Mouse (Mus musculus) urinary bladder, postnatal 25 days (tissue): ENCODE results near the gene Ankrd12.
A peak's percentile ranks its signal among the peaks of the same experiment; 100 is the strongest.
"Not testable (repeated sequence)": the region's sequence is repeated elsewhere in the genome, so short reads cannot be mapped to it uniquely, and the experiment has no call there.

Experiments used
- DNase-seq: peaks from one replicate; pipeline ENCODE4 v3.0.0; 2022; ENCODE audit warnings: low spot score

Ankrd12 gene

DNA sequence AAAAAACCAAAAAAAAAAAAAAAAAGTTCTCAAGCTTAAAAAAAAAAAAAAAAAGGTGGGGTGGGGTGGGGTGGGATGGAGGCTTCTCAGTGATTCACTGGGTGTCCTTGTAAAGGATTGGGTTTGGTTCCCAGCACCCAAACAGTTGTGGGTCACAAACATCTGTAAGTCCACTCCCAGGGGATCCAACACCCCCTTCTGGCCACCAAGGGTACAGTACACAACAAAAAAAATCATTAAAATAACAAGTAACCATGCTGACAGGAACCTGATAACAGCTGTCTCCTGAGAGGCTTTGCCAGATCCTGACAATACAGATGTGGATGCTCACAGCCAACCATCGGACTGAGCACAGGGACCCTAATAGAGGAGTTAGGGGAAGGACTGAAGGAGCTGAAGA lies 7.6 kb upstream of the Ankrd12 start:
- DNase-seq: no peak

- DNase-seq: no peak
Observed at GRCm38 (mm10) chr17:66077437-66077850, 555 bp upstream of the Ankrd12 start.

GRCm38 (mm10) chr17:66076174-66076927 lies 538 bp downstream of the Ankrd12 start:
- peak; percentile 34 for DNase-seq

DNA sequence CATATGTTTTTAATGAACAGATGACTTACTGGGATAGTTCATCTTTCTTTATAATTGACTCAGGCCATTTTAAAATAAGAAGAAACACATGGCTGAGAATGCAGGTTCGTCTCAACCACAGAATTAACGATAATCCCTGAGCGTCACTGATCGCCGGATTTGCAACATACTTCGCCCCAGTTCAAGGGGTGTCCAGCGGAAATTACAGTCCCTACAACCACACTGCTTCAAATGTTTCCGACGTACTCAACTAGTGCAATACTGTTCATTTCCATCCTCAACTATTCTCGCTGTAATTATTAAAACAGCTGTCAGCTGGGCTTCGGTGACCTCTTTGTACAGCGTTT lies 1.1 kb downstream of the Ankrd12 start:
- DNase-seq: no peak

GRCm38 (mm10) chr17:66073971-66074370 lies 2.9 kb downstream of the Ankrd12 start:
- DNase-seq: no peak

DNA sequence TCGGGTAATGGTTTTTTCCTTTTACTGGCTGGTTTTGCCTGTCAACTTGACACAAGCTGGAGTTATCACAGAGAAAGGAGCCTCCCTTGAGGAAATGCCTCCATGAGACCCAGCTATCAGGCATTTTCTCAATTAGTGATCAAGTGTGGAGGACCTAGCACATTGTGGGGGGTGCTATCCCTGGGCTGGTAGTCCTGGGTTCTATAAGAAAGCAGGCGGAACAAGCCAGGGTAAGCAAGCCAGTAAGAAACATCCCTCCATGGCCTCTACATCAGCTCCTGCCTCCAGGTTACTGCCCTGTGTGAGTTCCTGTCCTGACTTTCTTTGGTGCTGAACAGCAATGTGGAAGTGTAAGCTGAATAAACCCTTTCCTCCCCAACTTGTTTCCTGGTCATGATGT lies 7.9 kb downstream of the Ankrd12 start:
- DNase-seq: not testable (repeated sequence)

GRCm38 (mm10) chr17:66065115-66065514 lies 11.8 kb downstream of the Ankrd12 start:
- no peak for DNase-seq

GRCm38 (mm10) chr17:66061241-66061938 lies 15.5 kb downstream of the Ankrd12 start:
- no peak for DNase-seq

GRCm38 (mm10) chr17:66058160-66058559 lies 18.7 kb downstream of the Ankrd12 start:
- DNase-seq: no peak

DNA sequence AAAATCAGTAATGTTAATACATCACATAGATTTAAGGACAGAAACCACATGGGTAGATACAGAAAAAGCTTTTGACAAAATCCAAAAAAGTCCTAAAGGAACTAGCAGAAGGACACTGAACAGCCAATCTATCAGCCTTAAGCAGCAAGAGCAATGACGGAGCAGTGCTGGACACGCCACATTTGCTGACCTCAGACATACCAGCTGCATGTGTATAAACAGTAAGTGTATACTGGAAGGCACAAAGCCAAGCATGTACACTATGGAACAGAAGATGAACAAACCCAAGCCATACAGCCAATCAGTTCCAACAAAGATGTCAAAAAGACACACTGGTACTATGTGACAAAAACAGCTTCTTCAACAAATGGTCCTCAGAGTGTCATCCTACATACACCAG lies 19.7 kb downstream of the Ankrd12 start:
- no peak for DNase-seq

DNA sequence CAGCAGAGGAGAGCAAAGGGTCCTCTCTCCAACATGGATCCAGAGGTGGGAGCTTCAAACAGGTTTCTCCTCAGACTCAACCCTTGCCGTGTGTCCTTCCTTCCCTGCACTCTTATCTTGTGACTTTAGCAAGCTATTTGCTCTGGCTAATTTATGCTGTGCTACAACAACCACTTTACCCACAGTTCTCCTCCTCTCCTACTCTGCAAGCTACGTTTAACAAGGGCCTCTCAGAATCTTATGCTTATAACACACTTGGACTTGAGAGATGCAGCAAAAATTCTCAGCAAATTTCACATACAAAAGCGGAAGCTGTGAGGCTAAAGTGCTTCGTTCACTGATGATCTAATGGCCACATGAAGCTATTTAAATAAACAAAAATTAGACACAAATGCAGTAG lies 23.5 kb downstream of the Ankrd12 start:
- DNase-seq: no peak

- no peak for DNase-seq
Observed at GRCm38 (mm10) chr17:66048795-66049194, 28.1 kb downstream of the Ankrd12 start.

- no peak for DNase-seq
Observed at GRCm38 (mm10) chr17:66048199-66048598, 28.7 kb downstream of the Ankrd12 start.

- DNase-seq: not testable (repeated sequence)
Observed at GRCm38 (mm10) chr17:66043679-66044078, 33.2 kb downstream of the Ankrd12 start.

DNA sequence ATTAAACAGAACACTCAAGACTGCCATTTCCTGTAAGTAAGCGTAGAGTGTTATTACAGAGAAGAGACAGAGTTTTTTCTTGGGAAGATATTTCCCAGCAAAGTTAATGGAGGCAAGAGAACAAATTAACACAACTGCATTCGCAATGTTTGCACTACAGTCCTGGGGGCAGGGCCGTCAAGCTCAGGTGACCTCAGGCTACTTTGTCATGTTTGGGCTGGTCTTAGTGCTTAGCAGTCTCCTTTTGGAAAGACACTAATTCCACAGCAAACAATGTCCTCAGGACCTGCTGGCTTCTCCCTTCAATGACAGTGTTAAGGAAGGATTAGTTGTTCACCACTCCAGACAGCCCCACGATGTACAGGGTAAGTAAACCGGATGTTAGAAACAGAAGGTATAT lies 35.9 kb downstream of the Ankrd12 start:
- DNase-seq: no peak

DNA sequence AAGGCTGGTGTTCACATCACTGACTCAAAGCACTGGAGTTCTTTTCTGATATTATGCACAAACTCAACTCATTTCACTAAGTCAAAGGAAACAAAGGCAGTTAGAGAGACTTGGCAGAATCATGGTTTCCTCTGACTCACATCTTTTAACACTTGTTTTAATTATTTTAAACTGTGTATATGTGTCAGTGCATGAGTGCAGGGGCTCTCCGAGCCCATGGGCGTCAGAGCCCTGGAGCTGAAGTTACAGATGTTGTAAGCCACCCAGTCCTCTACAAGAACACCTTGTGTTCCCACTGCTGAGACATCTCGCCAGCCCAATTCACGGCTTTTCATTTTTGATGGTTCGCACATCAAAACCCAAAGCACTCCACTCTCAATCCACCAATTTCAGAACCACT lies 43.6 kb downstream of the Ankrd12 start:
- no peak for DNase-seq

DNA sequence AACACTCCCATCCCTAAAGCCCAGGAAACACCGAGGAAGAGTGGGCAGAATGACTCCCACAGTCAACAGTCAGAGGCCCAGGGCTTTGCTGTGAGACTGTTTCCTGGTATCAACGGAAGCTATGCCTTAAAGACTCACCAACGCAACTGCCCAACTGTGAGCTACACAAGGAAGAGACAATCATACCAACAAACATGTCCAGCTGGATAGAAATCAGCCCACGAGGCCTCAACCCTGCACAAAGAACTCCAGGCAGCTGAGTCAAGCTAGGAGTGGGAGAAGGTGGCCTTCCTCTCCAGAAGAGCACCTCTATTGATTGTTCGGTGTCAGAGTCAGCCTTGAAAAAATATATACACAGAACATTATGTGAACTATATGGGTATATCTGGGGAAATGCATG lies 44.9 kb downstream of the Ankrd12 start:
- no peak for DNase-seq

- DNase-seq: no peak
Observed at GRCm38 (mm10) chr17:66024211-66024610, 52.7 kb downstream of the Ankrd12 start.

GRCm38 (mm10) chr17:66011790-66012189 lies 65.1 kb downstream of the Ankrd12 start:
- no peak for DNase-seq

GRCm38 (mm10) chr17:66007892-66008291 lies 69.0 kb downstream of the Ankrd12 start:
- no peak for DNase-seq

DNA sequence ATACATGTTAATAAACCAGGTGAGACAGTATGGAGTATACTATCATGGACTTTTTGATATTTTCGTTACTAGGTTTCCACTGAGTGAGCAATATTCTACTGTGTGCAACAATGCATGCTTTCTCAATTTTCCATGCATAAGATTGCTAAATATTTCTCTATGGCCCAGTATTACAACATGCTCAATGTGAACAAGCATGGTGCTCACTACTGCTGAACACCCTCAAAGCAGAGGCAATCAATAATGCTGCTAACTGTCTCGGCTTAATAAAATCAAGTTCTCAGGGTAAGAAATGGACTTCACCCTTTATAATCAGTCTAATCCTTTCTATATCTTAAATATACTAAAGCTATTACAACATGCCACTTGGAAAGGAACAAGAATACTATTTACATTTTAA lies 69.4 kb downstream of the Ankrd12 start:
- DNase-seq: no peak

GRCm38 (mm10) chr17:65988151-65988820 lies 88.6 kb downstream of the Ankrd12 start:
- DNase-seq: no peak

DNA sequence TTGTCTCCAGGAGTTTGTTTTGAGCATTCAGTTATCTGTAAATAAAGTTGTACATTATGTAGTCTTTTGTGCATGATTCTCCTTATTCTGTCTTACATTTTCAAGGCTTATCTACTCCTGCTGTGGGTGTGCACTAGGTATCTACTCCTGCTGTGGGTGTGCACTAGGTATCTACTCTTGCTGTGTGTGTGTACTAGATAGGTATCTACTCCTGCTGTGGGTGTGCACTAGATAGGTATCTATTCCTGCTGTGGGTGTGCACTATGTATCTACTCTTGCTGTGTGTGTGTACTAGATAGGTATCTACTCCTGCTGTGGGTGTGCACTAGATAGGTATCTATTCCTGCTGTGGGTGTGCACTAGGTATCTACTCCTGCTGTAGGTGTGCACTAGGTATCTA lies 100.2 kb downstream of the Ankrd12 start:
- DNase-seq: not testable (repeated sequence)
